Mouse (Mus musculus): ENCODE measurements around the gene Xlr4c. TPM values are rescaled to one million over a fixed set of nuclear protein-coding genes. Genes with fewer than 3 reads are reported as not detected.
A peak's percentile ranks its signal among the peaks of the same experiment; 100 is the strongest.
"Not testable (repeated sequence)": the region's sequence is repeated elsewhere in the genome, so short reads cannot be mapped to it uniquely, and the experiment has no call there.

Xlr4c gene
- polyA plus RNA-seq (2016; fragmentation: Nextera tagmentation; extraction: Ambion mirVana): 0.20 TPM in 1 of 2 replicates, not detected in the other

GRCm38 (mm10) chrX:73242821-73243325 lies at the start of gene Xlr4c:
Gene Xlr4c, minus strand, starts transcription at chrX:73243130.
- H3K4me3 ChIP-seq (replicated peaks); H3K4me2 ChIP-seq; H3K27ac ChIP-seq; H3K4me1 ChIP-seq; H3K9ac ChIP-seq; ATAC-seq (ENCODE audit: low FRiP score); H3K36me3 ChIP-seq (replicated peaks); H3K9me3 ChIP-seq; H3K27me3 ChIP-seq: not testable (repeated sequence)
- WGBS: 88% methylated on average over 13 of the region's 14 CpGs

DNA sequence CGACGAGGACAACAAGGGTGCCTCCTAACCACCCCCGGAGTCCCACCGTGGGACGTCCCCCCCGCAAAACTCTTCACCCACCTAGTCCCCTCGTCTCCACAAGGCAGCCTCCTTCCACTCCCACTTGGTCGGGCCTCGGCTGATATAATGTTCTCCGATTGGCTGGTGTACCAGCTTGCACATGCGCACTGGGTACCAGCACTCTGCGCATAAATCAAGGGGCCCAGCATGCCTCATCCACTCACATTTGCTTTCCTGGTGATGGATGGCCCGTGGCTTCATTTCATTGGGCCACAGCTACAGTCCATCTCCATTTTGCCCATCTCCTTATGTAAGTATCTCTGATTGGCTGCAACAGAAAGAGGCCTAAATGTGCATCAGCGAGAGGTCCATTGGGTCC lies 22.3 kb upstream of the Xlr4c start, which contains the start of gene Xlr3c:
Xlr3c (minus strand) TSS at position 121 of the 400 bp plus-strand sequence.
- H3K27me3 ChIP-seq; H3K9me3 ChIP-seq; H3K4me3 ChIP-seq (replicated peaks); H3K4me1 ChIP-seq; ATAC-seq (ENCODE audit: low FRiP score); H3K27ac ChIP-seq; H3K36me3 ChIP-seq (replicated peaks); H3K4me2 ChIP-seq; H3K9ac ChIP-seq: not testable (repeated sequence)
- 89% methylated on average over 14 of the region's 14 CpGs for WGBS

DNA sequence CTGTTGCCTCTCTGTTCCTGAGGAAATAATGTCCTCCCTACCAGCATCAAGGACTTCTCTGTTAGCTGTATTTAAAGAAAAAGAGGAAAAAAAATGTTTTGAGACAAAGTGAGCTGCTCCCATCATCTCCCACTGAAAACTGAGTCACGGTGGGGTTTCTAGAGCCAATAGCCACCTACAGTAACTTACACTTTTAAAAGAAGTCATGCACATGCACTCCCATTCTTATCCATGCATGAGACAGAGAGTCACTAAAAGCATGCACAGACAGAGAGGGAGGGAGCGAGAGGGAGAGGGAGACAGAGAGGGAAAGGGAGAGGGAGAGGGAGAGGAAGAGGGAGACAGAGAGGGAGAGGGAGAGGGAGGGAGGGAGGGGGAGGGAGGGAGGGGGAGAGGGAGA lies 19.5 kb upstream of the Xlr4c start:
- H3K4me1 ChIP-seq; ATAC-seq (ENCODE audit: low FRiP score); H3K4me2 ChIP-seq; H3K36me3 ChIP-seq (replicated peaks); H3K27ac ChIP-seq; H3K9ac ChIP-seq; H3K27me3 ChIP-seq; H3K4me3 ChIP-seq (replicated peaks); H3K9me3 ChIP-seq: not testable (repeated sequence)
- 70% methylated on average over 1 of the region's 2 CpGs for WGBS

DNA sequence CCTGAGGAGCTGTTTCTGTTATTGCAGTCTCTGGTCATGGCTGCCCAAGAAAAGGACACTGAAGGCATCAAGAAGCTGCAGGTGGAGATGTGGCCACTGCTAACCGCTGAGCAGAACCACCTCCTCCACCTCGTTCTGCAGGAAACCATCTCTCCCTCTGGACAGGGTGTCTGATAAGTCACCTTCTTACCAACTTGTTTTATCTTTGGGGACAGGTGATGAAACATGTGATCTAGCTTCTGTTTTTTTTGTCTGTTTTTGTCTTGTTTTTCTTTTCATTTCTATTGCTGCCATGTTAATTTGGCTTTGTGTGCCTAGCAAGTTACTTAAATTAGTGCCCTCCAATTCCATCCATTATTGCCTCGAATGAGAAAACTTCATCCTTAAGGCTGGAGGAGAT lies 13.6 kb downstream of the Xlr4c start:
- peaks cover 5% of the 10 kb centered on the region; the same call in 1 of the 2 replicates for H3K27me3 ChIP-seq
- H3K4me3 ChIP-seq (replicated peaks): peak overlapping the region; percentile 64
- peak overlapping the region; percentile 71 for H3K9ac ChIP-seq
- WGBS: 39% methylated on average over 3 of the region's 3 CpGs
- ATAC-seq (ENCODE audit: low FRiP score): no peak
- H3K9me3 ChIP-seq: no peaks in the 10 kb centered on the region
- H3K36me3 ChIP-seq (replicated peaks): no peaks in the 10 kb centered on the region
- peaks cover 5% of the 10 kb centered on the region; the same call in 1 of the 2 replicates for H3K4me1 ChIP-seq
- peak overlapping the region; percentile 95; the same call in 1 of the 2 replicates for H3K27ac ChIP-seq
- H3K4me2 ChIP-seq: peak overlapping the region; percentile 78

DNA sequence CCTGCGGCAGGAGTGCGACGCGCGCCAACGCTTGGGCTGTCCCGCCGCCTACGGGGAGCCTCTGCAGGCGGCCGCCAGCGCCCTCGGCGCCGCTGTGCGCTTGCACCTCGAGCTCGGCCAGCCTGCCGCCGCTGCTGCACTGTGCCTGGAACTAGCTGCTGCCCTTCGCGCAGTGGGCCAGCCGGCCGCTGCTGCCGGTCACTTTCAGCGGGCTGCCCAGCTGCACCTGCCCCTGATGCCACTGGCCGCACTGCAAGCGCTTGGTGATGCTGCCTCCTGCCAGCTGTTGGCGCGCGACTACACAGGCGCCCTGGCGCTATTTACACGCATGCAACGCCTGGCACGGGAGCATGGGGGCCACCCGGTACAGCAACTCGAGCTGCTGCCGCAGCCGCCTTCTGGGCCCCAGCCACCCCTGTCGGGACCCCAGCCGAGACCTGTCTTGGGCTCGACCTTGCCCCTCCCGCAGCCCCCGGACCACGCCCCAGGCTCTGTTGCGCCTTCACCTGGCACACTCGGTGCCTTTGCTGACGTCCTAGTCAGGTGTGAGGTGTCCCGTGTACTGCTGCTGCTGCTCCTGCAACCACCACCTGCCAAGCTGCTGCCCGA lies 14.2 kb downstream of the Xlr4c start:
- ATAC-seq (ENCODE audit: low FRiP score): peak; percentile 62
- 16% methylated on average over 42 of the region's 51 CpGs for WGBS
- no peaks in the 10 kb centered on the region for H3K36me3 ChIP-seq (replicated peaks)
- H3K4me2 ChIP-seq: peak overlapping the region; percentile 78
- peak overlapping the region; percentile 95 for H3K27ac ChIP-seq
- H3K4me3 ChIP-seq (replicated peaks): peak overlapping the region; percentile 64
- H3K27me3 ChIP-seq: peaks cover 5% of the 10 kb centered on the region; the same call in 1 of the 2 replicates
- H3K9ac ChIP-seq: peak overlapping the region; percentile 71
- H3K4me1 ChIP-seq: peaks cover 5% of the 10 kb centered on the region; the same call in 1 of the 2 replicates
- H3K9me3 ChIP-seq: no peaks in the 10 kb centered on the region

DNA sequence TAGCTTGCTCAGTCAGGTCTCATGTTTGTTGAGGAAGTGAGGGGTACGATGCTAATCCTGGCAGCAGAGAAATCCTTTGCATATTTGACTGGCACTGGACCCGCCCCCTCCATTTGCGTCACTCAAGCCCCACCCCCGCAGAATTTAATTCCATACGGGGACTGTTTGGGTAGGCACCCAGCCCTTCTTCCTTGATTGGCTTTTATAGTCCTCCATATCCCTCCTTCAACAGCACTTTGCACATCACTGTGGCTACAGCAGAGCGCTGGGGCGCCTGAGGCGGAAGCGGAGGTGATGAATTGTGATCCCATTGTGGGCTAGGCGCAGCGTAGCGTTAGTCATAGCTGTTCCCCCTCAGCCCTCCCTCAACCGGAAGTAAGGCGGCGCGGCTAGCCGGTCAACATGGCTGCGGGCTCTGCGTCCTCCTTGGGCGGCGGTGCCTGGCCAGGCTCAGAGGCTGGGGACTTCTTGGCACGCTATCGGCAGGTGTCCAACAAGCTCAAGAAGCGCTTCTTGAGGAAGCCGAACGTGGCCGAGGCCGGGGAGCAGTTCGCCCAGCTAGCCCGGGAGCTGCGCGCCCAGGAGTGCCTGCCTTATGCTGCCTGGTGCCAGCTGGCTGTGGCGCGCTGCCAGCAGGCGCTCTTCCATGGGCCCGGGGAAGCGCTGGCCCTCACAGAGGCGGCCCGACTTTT lies 14.9 kb downstream of the Xlr4c start, which contains the start of gene F8a:
F8a (plus strand) TSS at position 378 of the 692 bp plus-strand sequence.
- H3K4me2 ChIP-seq: peak within 1 kb of the TSS; percentile 78
- 14% methylated on average over 37 of the region's 39 CpGs for WGBS
- H3K9ac ChIP-seq: peak within 1 kb of the TSS; percentile 71
- no peaks in the 10 kb centered on the region for H3K36me3 ChIP-seq (replicated peaks)
- no peaks in the 10 kb centered on the region for H3K9me3 ChIP-seq
- peaks cover 5% of the 10 kb centered on the region; the same call in 1 of the 2 replicates for H3K4me1 ChIP-seq
- H3K4me3 ChIP-seq (replicated peaks): peak within 1 kb of the TSS; percentile 64
- ATAC-seq (ENCODE audit: low FRiP score): peak; percentile 94
- peaks cover 5% of the 10 kb centered on the region; the same call in 1 of the 2 replicates for H3K27me3 ChIP-seq
- peak within 1 kb of the TSS; percentile 95 for H3K27ac ChIP-seq

DNA sequence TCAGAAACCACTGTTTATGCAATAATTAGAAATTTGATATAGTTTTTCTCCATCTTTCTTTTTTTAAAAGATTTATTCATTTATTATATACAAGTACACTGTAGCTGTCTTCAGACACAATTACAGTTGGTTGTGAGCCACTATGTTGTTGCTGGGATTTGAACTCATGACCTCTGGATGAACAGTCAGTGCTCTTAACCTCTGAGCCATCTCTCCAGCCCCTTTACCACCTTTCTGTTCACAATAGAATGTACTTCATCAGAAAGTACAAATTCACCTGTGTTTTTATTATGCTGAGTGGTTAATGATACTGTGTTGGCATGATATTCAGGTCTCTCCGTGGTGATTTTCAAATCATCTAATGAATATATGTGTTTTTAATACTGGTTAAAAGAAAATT lies 17.6 kb downstream of the Xlr4c start:
- Histone ChIP-seq H3K27me3 (peaks cover 5% of the 10 kb centered on the region; the same call in 1 of the 2 replicates), H3K4me1 (peaks cover 5% of the 10 kb centered on the region; the same call in 1 of the 2 replicates), H3K9ac (no peak overlapping the region), H3K4me2 (no peak overlapping the region), H3K36me3 (replicated peaks) (no peaks in the 10 kb centered on the region), H3K9me3 (no peaks in the 10 kb centered on the region), H3K27ac (no peak overlapping the region), H3K4me3 (replicated peaks) (no peak overlapping the region)
- ATAC-seq (ENCODE audit: low FRiP score): no peak
- WGBS: 42% methylated on average over 1 of the region's 1 CpGs

- not testable (repeated sequence) for H3K27ac ChIP-seq; ATAC-seq (ENCODE audit: low FRiP score); H3K9ac ChIP-seq; H3K4me2 ChIP-seq; H3K36me3 ChIP-seq (replicated peaks); H3K27me3 ChIP-seq; H3K4me1 ChIP-seq; H3K4me3 ChIP-seq (replicated peaks); H3K9me3 ChIP-seq
- WGBS: 84% methylated on average over 19 of the region's 19 CpGs
These were observed 28.9 kb downstream of the Xlr4c start, which contains the start of gene Xlr4b for GRCm38 (mm10) chrX:73213819-73214564. Gene Xlr4b, plus strand, starts transcription at chrX:73214333.

- H3K36me3 ChIP-seq (replicated peaks); H3K4me2 ChIP-seq; H3K4me1 ChIP-seq; H3K27ac ChIP-seq; H3K9ac ChIP-seq; H3K27me3 ChIP-seq; H3K9me3 ChIP-seq; ATAC-seq (ENCODE audit: low FRiP score); H3K4me3 ChIP-seq (replicated peaks): not testable (repeated sequence)
- 74% methylated on average over 11 of the region's 12 CpGs for WGBS
These were observed 51.0 kb downstream of the Xlr4c start, which contains the start of gene Xlr3b for GRCm38 (mm10) chrX:73191934-73192333. Gene Xlr3b, plus strand, starts transcription at chrX:73192207.

Other genes with a start within 250 kb of the Xlr4c start
- gene Pnma5, start 206.0 kb downstream of the Xlr4c start, polyA plus RNA-seq (2016; fragmentation: Nextera tagmentation; extraction: Ambion mirVana): not detected in 2 replicates
- gene Pnma3, start 178.3 kb downstream of the Xlr4c start, polyA plus RNA-seq (2016; fragmentation: Nextera tagmentation; extraction: Ambion mirVana): 0.99 and 1.0 TPM in 2 replicates
- gene Xlr4a, start 160.7 kb downstream of the Xlr4c start, polyA plus RNA-seq (2016; fragmentation: Nextera tagmentation; extraction: Ambion mirVana): 0.18 and 0.72 TPM in 2 replicates
- 2.7 and 3.3 TPM in 2 replicates for gene Xlr3a, start 146.0 kb downstream of the Xlr4c start, polyA plus RNA-seq (2016; fragmentation: Nextera tagmentation; extraction: Ambion mirVana)
- 0.31 TPM in 1 of 2 replicates, not detected in the other for gene Gm14685, start 126.1 kb downstream of the Xlr4c start, polyA plus RNA-seq (2016; fragmentation: Nextera tagmentation; extraction: Ambion mirVana)
- gene Xlr5b, start 94.3 kb downstream of the Xlr4c start, polyA plus RNA-seq (2016; fragmentation: Nextera tagmentation; extraction: Ambion mirVana): not detected in 2 replicates
- gene DXBay18, start 93.7 kb downstream of the Xlr4c start, polyA plus RNA-seq (2016; fragmentation: Nextera tagmentation; extraction: Ambion mirVana): 0.45 TPM in 1 of 2 replicates, not detected in the other
- not detected in 2 replicates for gene Spin2d, start 66.1 kb downstream of the Xlr4c start, polyA plus RNA-seq (2016; fragmentation: Nextera tagmentation; extraction: Ambion mirVana)
- gene Xlr3b, start 50.9 kb downstream of the Xlr4c start, polyA plus RNA-seq (2016; fragmentation: Nextera tagmentation; extraction: Ambion mirVana): 13.6 and 14.0 TPM in 2 replicates
- gene Xlr4b, start 28.8 kb downstream of the Xlr4c start, polyA plus RNA-seq (2016; fragmentation: Nextera tagmentation; extraction: Ambion mirVana): 0.28 and 0.93 TPM in 2 replicates
- gene F8a, start 14.8 kb downstream of the Xlr4c start, polyA plus RNA-seq (2016; fragmentation: Nextera tagmentation; extraction: Ambion mirVana): 20.5 and 22.5 TPM in 2 replicates
- 0.23 TPM in 1 of 2 replicates, not detected in the other for gene Xlr3c, start 22.3 kb upstream of the Xlr4c start, polyA plus RNA-seq (2016; fragmentation: Nextera tagmentation; extraction: Ambion mirVana)
- not detected in 2 replicates for gene Xlr5a, start 49.8 kb upstream of the Xlr4c start, polyA plus RNA-seq (2016; fragmentation: Nextera tagmentation; extraction: Ambion mirVana)
- not detected in 2 replicates for gene Xlr5c, start 49.8 kb upstream of the Xlr4c start, polyA plus RNA-seq (2016; fragmentation: Nextera tagmentation; extraction: Ambion mirVana)
- not detected in 2 replicates for gene Gm45015, start 93.7 kb upstream of the Xlr4c start, polyA plus RNA-seq (2016; fragmentation: Nextera tagmentation; extraction: Ambion mirVana)
- 20.7 and 22.1 TPM in 2 replicates for gene Zfp275, start 99.5 kb upstream of the Xlr4c start, polyA plus RNA-seq (2016; fragmentation: Nextera tagmentation; extraction: Ambion mirVana)
- gene Gm18336, start 155.6 kb upstream of the Xlr4c start, polyA plus RNA-seq (2016; fragmentation: Nextera tagmentation; extraction: Ambion mirVana): not detected in 2 replicates
- 0.17 and 0.22 TPM in 2 replicates for gene Zfp92, start 168.0 kb upstream of the Xlr4c start, polyA plus RNA-seq (2016; fragmentation: Nextera tagmentation; extraction: Ambion mirVana)
- not detected in 2 replicates for gene Trex2, start 192.2 kb upstream of the Xlr4c start, polyA plus RNA-seq (2016; fragmentation: Nextera tagmentation; extraction: Ambion mirVana)
- gene Haus7, start 215.9 kb upstream of the Xlr4c start, polyA plus RNA-seq (2016; fragmentation: Nextera tagmentation; extraction: Ambion mirVana): 68.2 and 72.9 TPM in 2 replicates
- 21.4 and 21.5 TPM in 2 replicates for gene Bgn, start 240.5 kb upstream of the Xlr4c start, polyA plus RNA-seq (2016; fragmentation: Nextera tagmentation; extraction: Ambion mirVana)

Measured in forebrain, embryonic 12.5 days (tissue).